Mouse (Mus musculus): ENCODE results near the gene Serac1.

GRCm38 (mm10) chr17:6017268-6017667 lies 62.3 kb downstream of the Serac1 start:
- TF ChIP-seq CTCF (IDR thresholded peaks at IDR 0.05; ENCODE audit: control insufficient read depth, insufficient read depth, low read length), result peak; percentile 39; the same call in 1 of the 2 replicates
- TF ChIP-seq POLR2A (IDR thresholded peaks at IDR 0.05; ENCODE audit: borderline replicate concordance, control insufficient read depth, low read depth, low read length), result 0 out of 2 replicates have a peak, but pooled peaks have one; percentile 11
